Mouse (Mus musculus) left cerebral cortex, postnatal 36 days (tissue): ENCODE measurements around the gene Mzt1. TPM values are rescaled to one million over a fixed set of nuclear protein-coding genes. Genes with fewer than 3 reads are reported as not detected.

ENCODE experiments used
- DNase-seq, 2 experiments: peaks; one replicate each; pipeline ENCODE4 v3.0.0; 2021 to 2022; ENCODE audit warnings: low spot score in 2 of 2, mixed read lengths in 1 of 2
- intact Hi-C: fragments of 180-260 bp; cut with DNase I; formaldehyde crosslinking; loops from one replicate; pipeline ENCODE4 v1.15.1; 2025
- total RNA-seq, 2 experiments: library from RNA; stranded (reverse); gene quantifications; 2 replicates each; pipeline ENCODE4 v1.2.3; 2021

The Mzt1 gene
- total RNA-seq, 2 experiments from 2014 or later = 64.9 to 70.0 TPM

GRCm38 (mm10) chr14:99019136-99019808, 26.7 kb downstream of the Mzt1 start:
- intact Hi-C loops = no loop called here

GRCm38 (mm10) chr14:99018691-99019090, 27.2 kb downstream of the Mzt1 start:
- DNase-seq = no peak
- intact Hi-C loops = no loop called here

More at GRCm38 (mm10) chr14:99019136-99019808, 26.7 kb downstream of the Mzt1 start:
- no peak for DNase-seq

- intact Hi-C loops = no loop called here
- DNase-seq = no peak
Measured at GRCm38 (mm10) chr14:99010920-99011313, 35.0 kb downstream of the Mzt1 start.

GRCm38 (mm10) chr14:99010224-99010919, 35.6 kb downstream of the Mzt1 start:
- intact Hi-C loops = no loop called here
- no peak for DNase-seq

GRCm38 (mm10) chr14:98994218-98994617, 51.7 kb downstream of the Mzt1 start, which contains the start of gene Rpl36a-ps1:
Gene Rpl36a-ps1, minus strand, starts transcription at chr14:98994318.
- DNase-seq = no peak
- intact Hi-C loops = no loop called here

- no peak for DNase-seq
- intact Hi-C loops = no loop called here
Measured at GRCm38 (mm10) chr14:98992482-98992881, 53.5 kb downstream of the Mzt1 start.

GRCm38 (mm10) chr14:98990636-98991035, 55.3 kb downstream of the Mzt1 start:
- no peak for DNase-seq
- intact Hi-C loops = no loop called here

- intact Hi-C loops = no loop called here
- no peak for DNase-seq
Measured at GRCm38 (mm10) chr14:98989818-98990217, 56.1 kb downstream of the Mzt1 start.

Other genes starting within 250 kb of the Mzt1 start
- 1 to 10 TPM in 1 of 2 experiments, not detected in 1; 2.8 TPM for gene Rpl36a-ps1, start 51.8 kb downstream of the Mzt1 start, total RNA-seq
- 1 to 10 TPM; 2.6 to 4.5 TPM for gene Bora, start 88 bp upstream of the Mzt1 start, total RNA-seq
- gene Pibf1, start 53.3 kb upstream of the Mzt1 start, total RNA-seq = 10 to 100 TPM; 10.2 to 15.8 TPM
- gene Dis3, start 53.6 kb upstream of the Mzt1 start, total RNA-seq = 10 to 100 TPM; 14.8 to 18.0 TPM